Mouse (Mus musculus) megakaryocyte progenitor cell, adult 5-6 weeks (primary cell): Measurements from ENCODE around the gene Clec10a. TPM values are rescaled to one million over a fixed set of nuclear protein-coding genes. Genes with fewer than 3 reads are reported as not detected.
"Not testable (repeated sequence)": the region's sequence is repeated elsewhere in the genome, so short reads cannot be mapped to it uniquely, and the experiment has no call there.

ENCODE experiments used
- ATAC-seq: replicated peaks from 2 replicates; pipeline ENCODE4 v1.8.0; 2016; ENCODE audit warnings: mild to moderate bottlenecking, moderate TSS enrichment, inconsistent platforms; ENCODE audit not compliant: poor library complexity
- total RNA-seq, 2 experiments: library from RNA; stranded (forward) in 1 of 2; stranded (reverse) in 1 of 2; fragments of 157-497, 149-512 nt in 1 of 2; fragments of 200-1000 nt in 1 of 2; gene quantifications; 2 replicates each; pipeline versions ENCODE4 v1.2.3 to v1.2.4; 2015 to 2017

Clec10a gene
- total RNA-seq (2015) (4.4 and 6.0 TPM in 2 replicates), total RNA-seq (2017) (7.4 and 7.5 TPM in 2 replicates)

GRCm38 (mm10) chr11:70155897-70156296 is at the start of gene Clec10a:
TSS of gene Clec10a (plus strand) at chr11:70156197.
- not testable (repeated sequence) for ATAC-seq

- ATAC-seq = no peak
Measured at GRCm38 (mm10) chr11:70107085-70107484, 48.9 kb upstream of the Clec10a start.

GRCm38 (mm10) chr11:70110146-70110545 is 45.9 kb upstream of the Clec10a start:
- peak; percentile 76 for ATAC-seq

GRCm38 (mm10) chr11:70114562-70114961 is 41.4 kb upstream of the Clec10a start:
- ATAC-seq = peak; percentile 58

- ATAC-seq = no peak
Measured at GRCm38 (mm10) chr11:70115901-70116300, 40.1 kb upstream of the Clec10a start.

- peak; percentile 86 for ATAC-seq
Measured at GRCm38 (mm10) chr11:70129926-70130379, 26.0 kb upstream of the Clec10a start, which contains the start of gene Mgl2. TSS of gene Mgl2 (plus strand) at chr11:70130329.

GRCm38 (mm10) chr11:70135001-70135400 is 21.0 kb upstream of the Clec10a start:
- ATAC-seq = not testable (repeated sequence)

- ATAC-seq = not testable (repeated sequence)
Measured at GRCm38 (mm10) chr11:70135925-70136324, 20.1 kb upstream of the Clec10a start.

GRCm38 (mm10) chr11:70139171-70139570 is 16.8 kb upstream of the Clec10a start:
- no peak for ATAC-seq

GRCm38 (mm10) chr11:70151072-70151471 is 4.9 kb upstream of the Clec10a start:
- peak; percentile 65 for ATAC-seq

GRCm38 (mm10) chr11:70162336-70162735 is 6.3 kb downstream of the Clec10a start:
- no peak for ATAC-seq

GRCm38 (mm10) chr11:70165972-70166921 is 10.2 kb downstream of the Clec10a start:
- ATAC-seq = peak; percentile 92

- ATAC-seq = no peak
Measured at GRCm38 (mm10) chr11:70168136-70168535, 12.1 kb downstream of the Clec10a start.

GRCm38 (mm10) chr11:70169471-70169870 is 13.5 kb downstream of the Clec10a start:
- not testable (repeated sequence) for ATAC-seq

- ATAC-seq = no peak
Measured at GRCm38 (mm10) chr11:70170291-70170690, 14.3 kb downstream of the Clec10a start.

- no peak for ATAC-seq
Measured at GRCm38 (mm10) chr11:70171181-70171580, 15.2 kb downstream of the Clec10a start.

GRCm38 (mm10) chr11:70171847-70172246 is 15.8 kb downstream of the Clec10a start:
- ATAC-seq = peak; percentile 76

GRCm38 (mm10) chr11:70172298-70172697 is 16.3 kb downstream of the Clec10a start:
- ATAC-seq = no peak

- ATAC-seq = no peak
Measured at GRCm38 (mm10) chr11:70174491-70174890, 18.5 kb downstream of the Clec10a start.

GRCm38 (mm10) chr11:70177647-70178046 is 21.6 kb downstream of the Clec10a start:
- ATAC-seq = no peak

- ATAC-seq = no peak
Measured at GRCm38 (mm10) chr11:70178311-70178710, 22.3 kb downstream of the Clec10a start.

GRCm38 (mm10) chr11:70178756-70179155 is 22.8 kb downstream of the Clec10a start:
- no peak for ATAC-seq
